Mouse (Mus musculus) left cerebral cortex, adult 9 months (tissue): ENCODE measurements at regions not wholly inside any gene's neighbourhood (a gene's known extent, or its start where the extent isn't known, plus 50 kb on each side); places are given as distances from the start of the nearest gene placed in this dataset.

Experiments used
- DNase-seq, 2 experiments: peaks; one replicate each; pipeline ENCODE4 v3.0.0; 2022; ENCODE audit warnings: low spot score in 2 of 2

DNA sequence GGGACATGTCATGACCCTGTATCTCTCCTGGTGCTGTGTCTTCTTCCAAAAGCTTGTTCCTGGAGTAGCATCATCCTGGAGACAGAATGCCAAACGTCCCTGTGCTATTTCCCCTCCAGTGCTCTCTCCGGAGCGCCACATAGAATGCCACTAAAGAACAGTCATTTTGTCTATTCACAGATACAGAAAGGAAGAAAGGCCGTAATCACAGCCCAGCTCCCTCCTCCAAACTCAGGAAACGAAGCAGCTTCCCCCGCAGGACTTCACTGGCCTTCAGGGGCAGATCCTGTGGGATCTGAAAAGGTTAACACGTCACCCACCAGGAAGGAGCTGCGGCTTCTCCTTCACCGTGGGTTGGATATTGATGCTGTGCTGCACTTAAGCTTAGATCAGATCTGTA, 140.7 kb downstream of the Usp46 start:
- DNase-seq = no peak

DNA sequence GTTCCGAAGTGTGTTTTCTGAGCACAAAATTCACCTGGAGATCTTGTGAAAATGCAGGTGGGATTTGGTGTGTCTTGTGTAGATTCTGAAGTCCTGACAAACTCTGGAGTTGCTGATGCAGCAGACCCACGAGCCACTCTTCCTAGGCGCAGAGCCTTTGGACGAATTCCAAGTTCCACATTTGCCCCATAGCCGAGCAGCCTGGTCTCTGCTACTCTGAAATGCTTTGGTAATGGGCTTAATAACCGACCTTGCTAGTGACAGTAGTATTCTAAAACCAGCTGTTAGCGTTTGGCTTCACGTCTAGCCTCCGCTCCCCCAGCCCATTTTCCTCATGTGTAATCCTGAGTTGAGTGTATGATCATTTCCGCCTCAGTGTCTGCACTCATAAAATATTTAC, 139.5 kb downstream of the Usp46 start:
- DNase-seq = no peak

DNA sequence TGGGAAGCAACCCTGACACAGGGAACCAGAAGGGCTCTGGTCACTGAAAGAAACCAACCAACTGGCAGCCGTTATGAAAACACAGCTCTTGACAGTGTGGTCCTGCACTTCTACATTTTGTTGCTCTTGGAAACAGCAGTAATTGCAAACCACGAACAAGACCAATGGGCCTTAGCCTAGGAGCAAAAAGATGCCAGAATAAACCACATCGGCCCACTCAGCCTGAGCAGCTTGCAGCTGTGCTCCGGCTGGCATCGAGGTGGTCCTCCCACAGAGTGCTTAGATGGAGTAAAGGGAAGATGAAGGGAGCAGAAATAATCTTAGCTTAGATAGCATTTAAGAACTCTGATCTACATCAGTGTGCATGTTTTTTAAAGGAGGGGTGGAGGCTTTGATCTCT, 138.0 kb downstream of the Usp46 start:
- DNase-seq = peak; percentile 61 to 79

DNA sequence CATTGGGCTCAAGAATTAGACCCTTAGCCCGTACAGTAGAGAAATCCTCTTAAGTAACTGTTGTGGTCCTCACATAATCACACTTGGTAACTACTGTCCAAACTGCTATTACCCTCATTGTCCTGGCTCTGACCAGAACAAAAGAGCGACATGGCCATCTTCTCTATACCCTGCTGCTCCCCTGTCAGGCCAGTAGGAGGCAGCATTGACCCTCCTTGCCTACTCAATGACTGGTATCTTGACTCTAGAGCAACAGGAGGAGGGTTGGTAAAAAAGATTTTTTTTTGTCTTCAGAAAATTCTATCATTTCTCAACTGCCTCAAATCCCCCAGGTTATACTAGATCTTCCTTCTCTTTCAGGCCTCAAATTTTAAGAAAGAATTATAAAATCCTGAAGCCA, 130.4 kb downstream of the Usp46 start:
- DNase-seq = peak in 1 of 2 experiments; percentile 44

DNA sequence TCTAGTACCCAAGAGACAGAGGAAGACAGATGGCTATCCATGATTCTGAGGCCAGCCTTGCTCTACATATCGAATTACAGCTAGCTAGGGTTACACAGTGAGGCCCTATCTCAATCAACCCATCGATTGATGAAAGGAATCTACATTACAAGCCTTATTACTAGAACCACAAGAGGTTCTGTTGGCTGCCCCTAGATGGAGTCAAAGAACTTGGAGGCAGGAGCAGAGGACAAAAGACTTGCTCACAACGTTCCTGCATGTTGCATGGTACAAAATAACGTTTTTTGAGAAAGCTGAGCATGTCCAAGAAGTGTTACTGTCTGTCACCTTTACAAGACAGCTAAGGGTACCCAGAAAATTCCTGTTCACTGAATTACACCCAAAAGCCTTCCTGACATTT, 129.8 kb downstream of the Usp46 start:
- no peak for DNase-seq

DNA sequence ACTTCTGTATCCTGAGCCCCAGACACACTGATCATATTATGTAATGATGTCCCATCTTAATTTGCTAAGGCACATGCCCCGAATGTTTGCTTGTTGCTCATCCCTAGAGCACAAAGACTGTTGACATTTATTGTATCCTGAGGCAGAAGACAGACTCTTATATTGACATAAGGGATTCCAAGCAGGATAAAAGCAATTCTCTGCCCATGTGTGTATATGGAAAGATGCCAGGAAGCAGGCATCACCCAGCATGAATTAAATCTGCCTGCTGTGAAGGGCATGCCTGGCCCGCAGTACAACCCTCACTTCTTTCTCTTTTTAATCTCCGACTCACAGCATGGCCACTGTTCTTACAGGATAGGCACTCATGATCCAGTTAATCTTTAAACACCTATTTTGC, 125.3 kb downstream of the Usp46 start:
- no peak for DNase-seq

DNA sequence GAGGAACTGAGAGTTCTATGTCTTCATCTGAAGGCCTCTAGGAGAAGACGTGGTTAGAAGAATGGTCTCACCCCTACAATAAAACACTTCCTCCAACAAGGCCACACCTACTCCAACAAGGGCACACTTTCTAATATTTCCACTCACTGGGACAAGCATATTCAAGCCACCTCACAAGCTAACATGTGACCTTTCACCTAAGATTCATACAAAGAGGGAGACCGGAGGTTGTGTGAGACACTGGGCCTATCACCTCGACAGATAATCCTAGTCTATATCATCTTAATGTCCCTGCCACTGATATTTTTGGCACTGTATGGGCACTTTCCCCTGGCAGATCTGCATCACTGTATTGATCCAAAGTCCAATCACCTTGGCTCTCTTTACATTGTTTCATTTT, 122.6 kb downstream of the Usp46 start:
- no peak for DNase-seq

DNA sequence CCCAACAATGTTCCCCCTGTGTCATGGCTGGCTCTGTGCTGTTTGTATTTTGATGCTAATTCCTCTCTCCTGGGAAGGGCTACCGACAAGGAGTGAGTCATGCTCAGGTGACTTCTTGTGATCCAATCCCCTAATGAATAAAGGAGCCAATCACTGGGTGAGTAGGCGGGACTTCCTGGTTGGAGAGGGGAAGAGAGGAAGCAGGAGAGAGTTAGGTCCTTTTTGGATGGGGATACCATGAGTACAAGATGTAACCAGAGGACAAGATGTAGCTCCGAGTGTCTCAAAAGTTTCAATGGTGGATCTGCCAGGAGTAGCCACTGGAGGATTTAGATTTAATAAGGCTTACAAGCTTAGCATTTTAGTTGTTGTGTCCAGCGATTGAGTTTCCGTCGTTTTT, 122.1 kb downstream of the Usp46 start:
- no peak for DNase-seq

DNA sequence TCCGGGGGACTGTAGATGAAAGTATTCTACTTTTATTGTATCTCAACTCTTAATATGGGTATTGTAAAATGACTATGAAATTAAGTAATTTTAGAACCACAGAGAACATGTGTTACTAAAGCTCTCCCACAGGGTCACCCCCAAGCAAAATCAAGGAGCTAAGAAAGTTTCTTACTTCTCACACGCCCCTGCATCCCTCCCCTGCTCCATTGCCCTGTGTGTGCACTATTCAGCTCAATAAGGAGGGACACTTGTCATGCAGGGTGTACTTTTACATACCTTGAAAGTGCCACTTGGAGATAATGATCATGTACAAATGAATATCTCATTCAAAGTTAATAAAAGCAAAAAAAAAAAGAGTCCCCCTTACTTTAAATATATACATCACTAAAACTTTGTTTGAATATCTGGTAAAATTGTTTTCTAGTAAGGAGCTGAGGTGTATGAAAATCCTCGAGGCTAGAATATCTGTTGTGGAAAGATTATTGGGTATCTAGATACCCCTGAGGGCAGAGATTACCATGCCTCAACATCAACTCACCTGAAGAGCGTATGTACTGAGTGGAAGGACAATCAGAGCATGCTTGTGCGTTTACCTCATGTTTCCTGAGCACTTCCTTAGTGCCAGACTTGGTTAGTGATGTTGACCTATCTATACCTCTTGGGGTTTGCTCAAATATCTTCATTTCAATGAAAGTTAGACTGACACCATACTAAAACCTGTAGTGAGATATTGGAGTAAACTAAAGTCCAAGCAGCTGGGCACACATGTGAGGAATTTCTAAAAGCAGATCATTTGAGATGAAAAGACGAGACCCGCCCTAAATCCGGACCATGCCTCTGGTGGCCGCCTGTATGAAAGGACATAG, 120.0 kb downstream of the Usp46 start:
- DNase-seq = no peak
